Mouse (Mus musculus): ENCODE results near the gene Map3k7. TPM values are rescaled to one million over a fixed set of nuclear protein-coding genes. Genes with fewer than 3 reads are reported as not detected.

Map3k7 gene
- polyA plus RNA-seq (2017; shearing (Covaris generic)): 7.2 TPM

GRCm38 (mm10) chr4:31963354-31964193, at the start of gene Map3k7:
TSS of gene Map3k7 (plus strand) at chr4:31964097.

